Mouse (Mus musculus) layer of hippocampus, postnatal 25 days (tissue): ENCODE measurements around the gene Akt2. TPM values are rescaled to one million over a fixed set of nuclear protein-coding genes. Genes with fewer than 3 reads are reported as not detected.
"Not testable (repeated sequence)": the region's sequence is repeated elsewhere in the genome, so short reads cannot be mapped to it uniquely, and the experiment has no call there.

ENCODE experiments used
- DNase-seq, 2 experiments: peaks; one replicate each; pipeline ENCODE4 v3.0.0; 2022; ENCODE audit warnings: mixed read lengths in 2 of 2, low spot score in 1 of 2; ENCODE audit errors: extremely low spot score in 1 of 2
- total RNA-seq, 2 experiments: library from RNA; stranded (reverse); gene quantifications; 2 replicates each; pipeline ENCODE4 v1.2.3; 2021

Gene Akt2
- total RNA-seq, 2 experiments from 2014 or later = 93.8 to 122 TPM

DNA sequence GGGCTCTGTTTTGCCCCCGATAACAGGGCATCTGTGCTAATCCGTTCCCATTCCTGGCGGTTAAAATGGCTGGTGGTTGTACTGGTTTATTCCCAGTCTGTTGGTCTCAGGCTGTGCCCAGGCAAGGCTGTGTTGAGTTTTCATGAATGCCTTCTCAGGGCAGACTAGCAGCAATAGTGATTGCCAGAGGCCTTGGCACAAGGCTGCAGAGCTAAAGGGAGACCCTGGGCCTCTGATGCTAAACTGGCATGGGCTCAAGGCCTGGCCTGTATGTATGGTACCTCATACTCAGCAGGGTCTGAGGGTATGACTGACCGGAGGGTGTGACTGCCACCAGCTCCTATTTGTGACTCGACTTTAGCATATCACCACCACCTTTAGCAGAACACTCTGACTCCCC lies 19.5 kb downstream of the Akt2 start:
- no peak for DNase-seq

DNA sequence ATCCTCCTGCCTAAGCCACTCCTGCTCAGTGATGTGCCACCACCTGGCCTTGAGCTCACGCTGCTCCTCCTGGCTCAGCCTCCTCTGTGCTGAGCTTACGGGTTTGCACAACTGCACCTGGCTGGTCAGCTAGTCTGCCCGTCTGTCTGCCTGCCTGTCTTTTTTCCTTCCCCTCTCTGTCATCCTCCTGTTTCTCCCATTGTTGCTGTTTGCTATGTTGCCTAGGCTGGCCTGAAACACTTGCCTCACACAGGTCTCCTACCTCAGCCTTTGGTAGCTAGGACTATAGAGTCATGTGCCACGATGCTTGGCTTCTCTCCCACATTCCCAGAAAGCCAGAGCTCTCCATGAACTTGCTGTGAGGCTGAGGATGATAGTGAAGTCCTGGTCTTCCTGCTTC lies 21.6 kb downstream of the Akt2 start:
- DNase-seq = no peak

DNA sequence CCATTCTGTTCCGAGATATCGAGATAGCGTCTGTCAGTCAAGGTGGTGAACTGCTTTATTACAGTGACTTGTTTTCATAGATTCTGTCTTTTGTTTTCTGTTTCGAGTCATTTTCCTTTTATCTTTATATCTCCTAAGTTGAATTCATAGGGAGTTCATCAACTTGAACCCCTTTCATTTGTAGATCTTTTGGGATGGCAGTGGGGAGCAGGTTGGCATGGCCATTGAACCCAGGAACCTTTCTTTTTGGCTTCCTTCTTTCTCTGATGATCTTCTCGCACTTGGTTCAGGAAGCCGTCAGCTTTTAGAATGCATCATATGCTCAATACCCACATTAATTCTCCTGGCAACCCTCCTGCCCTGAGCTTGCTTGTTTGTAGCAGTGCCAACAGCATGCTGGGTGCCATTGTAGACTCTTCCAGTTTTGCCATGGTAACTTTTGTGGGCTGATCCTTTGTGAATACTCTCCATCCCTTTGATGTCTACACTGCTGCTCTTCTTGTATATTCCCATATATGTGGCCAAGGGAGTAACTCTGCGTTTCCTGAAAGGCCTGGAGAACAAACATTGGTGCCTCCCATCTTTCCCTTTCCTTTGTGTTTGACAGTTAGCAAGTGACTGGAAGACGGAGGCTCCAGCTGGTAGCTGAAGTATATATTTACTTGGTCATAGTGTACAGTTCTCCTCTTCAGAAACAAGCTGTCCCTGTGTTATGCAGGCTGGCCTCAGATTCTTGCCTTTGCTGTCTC lies 22.6 kb downstream of the Akt2 start:
- peak in 1 of 2 experiments; percentile 26 for DNase-seq

DNA sequence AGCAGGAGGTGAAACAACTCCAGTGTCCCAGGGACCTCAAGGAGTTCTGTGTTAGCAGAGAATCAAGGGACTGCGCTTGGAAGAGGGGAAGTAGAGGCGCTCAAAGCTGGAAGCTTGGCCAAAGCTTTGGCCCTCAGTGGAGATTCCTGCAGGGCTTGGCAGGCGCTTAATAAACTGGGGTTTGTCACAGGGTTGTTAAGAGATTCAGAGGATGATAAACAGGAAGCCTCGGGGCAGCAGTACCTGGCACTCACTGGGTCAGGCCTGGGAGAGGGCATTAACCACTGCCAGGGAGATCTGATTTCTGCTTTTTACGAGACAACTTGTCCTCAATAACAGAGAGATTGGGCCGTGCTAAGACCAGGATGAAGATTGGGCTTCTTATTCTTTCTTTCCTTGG lies 29.7 kb downstream of the Akt2 start:
- DNase-seq = no peak

DNA sequence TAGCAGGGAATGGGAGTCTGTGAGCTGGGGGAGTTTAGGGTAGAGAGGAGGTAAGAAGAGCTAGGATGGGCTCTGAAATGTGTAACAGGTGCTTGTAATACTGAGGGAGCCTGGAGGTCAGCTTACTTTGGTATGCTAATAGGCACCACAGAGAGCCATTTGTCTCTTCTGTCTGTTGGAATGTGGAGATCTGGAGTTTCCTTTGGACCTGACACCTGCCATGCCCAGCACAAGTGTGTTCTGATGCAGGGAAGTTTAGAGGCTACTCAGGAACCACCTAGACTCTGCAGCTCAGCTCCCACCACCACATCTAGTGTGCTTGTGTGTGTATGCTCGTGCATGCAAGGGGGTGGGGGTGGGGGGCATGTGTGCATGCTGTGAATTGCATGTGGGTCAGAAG lies 30.9 kb downstream of the Akt2 start:
- no peak for DNase-seq

DNA sequence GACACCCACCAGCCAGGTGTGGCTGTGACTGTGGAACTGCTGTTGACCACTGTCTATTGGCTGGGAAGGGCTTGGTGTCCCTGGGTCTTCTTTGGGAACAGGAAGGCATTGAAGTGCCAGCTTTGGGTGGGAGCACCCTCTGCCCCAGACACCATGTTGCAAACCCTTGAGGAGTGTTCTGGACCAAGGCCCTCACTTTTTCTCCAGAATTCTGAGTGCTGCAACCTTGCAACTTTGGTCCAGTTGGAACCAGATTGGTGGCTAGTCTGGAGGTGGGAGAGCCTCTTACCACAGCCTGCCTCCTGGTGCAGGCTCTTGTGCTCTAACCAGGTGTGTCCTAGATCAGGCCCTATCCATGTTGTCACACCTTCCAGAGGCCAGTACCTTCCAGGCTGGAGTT lies 33.6 kb downstream of the Akt2 start:
- no peak for DNase-seq

DNA sequence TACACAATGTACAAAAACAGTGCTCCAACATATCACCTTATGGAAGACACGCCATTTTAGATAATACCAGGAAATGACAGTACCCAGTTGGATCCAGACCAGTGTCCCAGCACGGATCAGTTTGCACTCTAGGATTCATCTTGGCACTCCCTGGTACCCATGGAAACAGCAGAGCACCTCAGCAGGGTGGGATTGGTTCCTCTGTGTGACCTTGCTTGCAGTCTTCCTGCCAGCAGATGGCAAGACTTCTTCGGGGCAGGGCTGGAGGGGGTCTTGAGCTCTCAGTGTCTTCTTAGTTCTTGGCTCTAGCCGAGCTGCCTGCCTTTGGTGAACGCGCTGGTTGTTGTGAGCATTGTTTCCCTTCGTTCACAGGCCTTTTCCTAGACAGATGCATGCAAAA lies 36.4 kb downstream of the Akt2 start:
- DNase-seq = no peak

DNA sequence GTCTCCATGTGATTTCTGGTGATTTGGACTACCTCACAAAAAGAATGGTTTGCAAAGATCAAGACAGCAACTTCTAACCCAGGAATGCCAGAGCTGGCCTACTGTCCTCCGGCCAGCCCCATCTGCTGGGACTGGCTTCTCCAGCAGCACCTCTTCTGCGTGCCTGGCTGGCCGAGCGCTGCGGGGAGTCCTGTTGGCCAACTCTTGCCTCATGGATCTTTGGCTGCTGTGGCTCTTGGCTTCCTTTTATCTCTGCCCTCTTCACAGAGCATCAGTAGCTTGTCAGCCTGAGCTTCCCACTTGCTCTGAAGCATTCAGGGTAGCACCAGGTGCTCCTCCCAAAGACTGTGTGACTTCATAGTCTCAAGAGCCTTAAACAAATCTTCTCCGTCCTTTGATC lies 36.8 kb downstream of the Akt2 start:
- DNase-seq = no peak

DNA sequence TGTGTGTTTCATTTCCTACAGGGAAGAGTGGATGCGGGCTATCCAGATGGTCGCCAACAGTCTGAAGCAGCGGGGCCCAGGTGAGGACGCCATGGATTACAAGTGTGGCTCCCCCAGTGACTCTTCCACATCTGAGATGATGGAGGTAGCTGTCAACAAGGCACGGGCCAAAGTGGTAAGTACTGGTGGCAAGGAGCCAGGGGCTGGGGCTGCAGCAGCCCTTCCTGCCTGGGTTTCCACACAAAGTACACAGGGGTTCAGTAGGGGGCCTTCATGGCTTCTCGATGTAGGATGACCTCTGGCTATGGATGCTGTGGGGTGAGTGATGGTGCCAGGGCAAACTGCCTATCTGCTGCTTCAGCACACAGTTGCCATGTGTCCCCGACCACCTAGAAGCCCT lies 37.5 kb downstream of the Akt2 start:
- DNase-seq = not testable (repeated sequence)

DNA sequence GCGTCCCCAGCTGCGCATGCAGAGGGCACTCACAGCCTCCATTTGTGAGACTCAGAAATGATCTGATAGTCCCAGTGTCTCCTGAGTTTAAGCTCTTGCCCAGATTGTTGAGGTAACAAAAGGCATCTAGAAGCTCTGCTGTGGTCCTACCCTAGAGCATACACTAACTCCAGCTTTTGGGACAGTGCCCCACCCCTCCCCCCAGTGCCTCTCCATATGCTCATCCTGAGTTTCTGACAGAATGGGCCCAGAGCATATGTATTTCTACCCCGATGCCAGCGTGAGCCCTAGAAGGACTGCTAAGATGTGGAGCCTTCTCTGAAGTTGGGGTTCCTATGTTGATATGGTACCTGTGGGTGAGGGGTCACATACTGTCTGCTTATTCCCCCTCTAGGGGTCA lies 40.1 kb downstream of the Akt2 start:
- DNase-seq = no peak

DNA sequence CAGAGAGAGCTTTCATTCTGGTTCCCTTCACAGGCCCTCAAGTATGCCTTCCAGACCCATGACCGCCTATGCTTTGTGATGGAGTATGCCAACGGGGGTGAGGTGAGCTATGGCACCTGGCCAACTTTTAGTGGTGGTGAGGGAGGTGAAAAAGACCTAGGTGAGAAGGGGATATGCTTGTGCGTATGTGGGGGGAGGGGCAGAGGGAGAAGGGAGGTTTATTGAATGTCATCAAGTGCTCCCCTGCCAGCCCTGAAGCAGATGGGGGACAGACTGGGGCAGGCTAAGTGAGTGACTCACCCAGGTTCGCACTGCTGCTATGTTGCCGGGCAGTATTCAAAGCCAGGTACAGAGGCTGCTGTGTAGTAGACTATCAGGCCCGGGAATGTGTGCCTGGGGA lies 41.8 kb downstream of the Akt2 start:
- no peak for DNase-seq

DNA sequence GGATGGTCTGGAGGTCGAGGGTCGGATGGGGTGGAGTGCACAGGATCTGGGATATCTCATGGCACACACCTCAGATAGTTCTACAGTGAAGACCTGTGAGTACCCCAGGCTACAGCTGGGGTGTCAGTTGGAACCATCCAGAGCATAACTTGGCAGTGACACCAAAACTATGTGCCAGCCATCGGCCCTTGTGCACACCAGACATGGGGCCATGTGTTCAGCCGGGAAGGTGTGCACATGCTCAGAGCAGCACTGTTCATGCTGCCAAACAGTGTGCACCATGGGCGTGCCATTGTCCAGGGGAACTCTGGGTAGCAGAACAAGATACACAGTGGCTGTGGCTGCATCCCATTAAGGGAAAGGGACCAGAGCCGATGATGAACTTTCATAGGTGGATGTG lies 43.3 kb downstream of the Akt2 start:
- no peak for DNase-seq

DNA sequence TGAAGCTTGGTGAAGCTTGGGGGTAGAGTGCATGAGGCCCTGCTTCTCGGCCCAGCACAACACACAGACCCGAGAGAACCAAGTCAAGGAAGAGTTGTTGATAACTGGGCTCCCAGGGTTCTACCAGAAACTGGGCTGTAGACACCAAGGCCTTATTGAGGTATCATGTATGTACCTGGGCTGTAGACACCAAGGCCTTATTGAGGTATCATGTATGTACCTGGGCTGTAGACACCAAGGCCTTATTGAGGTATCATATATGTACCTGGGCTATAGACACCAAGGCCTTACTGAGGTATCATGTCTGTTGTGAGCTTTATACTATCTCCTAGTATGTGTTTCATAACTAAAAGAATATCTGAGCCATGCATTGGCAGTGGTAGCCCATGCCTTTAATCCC lies 43.7 kb downstream of the Akt2 start:
- DNase-seq = not testable (repeated sequence)

DNA sequence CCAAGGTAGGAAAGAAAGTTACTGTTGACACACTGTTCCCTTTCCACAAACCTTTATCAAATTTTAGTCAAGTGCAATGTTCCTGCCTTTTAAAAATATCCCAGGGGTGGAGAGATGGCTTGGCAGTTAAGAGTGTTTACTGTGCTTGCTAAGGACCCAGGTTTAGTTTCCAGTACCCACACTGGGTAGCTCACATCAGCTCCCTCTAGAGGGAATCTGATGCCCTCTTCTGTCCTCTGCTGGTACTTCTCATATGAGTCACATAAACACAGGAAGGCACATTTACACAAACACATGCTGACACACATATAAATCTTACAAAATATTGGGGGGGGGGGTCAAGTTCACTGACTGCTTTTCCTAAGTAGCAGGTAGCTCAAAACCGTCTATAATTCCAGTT lies 53.1 kb downstream of the Akt2 start:
- DNase-seq = no peak

DNA sequence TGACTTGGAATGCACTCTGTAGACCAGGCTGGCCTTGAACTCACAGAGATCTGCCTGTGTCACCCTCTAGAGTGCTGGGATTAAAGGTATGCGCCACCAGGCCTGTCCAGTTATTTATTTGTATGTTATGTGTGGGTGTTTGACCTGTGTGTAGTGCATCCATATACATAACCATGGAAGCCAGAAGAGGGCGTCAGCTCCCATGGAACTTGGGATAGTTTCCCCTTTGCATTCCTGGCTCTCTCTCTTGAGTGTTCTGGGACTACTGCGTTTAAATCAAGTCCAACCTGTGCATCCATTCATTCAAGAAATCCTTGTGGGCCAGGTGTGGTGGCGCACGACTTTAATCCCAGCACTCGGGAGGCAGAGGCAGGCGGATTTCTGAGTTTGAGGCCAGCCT lies 55.2 kb downstream of the Akt2 start:
- DNase-seq = no peak

DNA sequence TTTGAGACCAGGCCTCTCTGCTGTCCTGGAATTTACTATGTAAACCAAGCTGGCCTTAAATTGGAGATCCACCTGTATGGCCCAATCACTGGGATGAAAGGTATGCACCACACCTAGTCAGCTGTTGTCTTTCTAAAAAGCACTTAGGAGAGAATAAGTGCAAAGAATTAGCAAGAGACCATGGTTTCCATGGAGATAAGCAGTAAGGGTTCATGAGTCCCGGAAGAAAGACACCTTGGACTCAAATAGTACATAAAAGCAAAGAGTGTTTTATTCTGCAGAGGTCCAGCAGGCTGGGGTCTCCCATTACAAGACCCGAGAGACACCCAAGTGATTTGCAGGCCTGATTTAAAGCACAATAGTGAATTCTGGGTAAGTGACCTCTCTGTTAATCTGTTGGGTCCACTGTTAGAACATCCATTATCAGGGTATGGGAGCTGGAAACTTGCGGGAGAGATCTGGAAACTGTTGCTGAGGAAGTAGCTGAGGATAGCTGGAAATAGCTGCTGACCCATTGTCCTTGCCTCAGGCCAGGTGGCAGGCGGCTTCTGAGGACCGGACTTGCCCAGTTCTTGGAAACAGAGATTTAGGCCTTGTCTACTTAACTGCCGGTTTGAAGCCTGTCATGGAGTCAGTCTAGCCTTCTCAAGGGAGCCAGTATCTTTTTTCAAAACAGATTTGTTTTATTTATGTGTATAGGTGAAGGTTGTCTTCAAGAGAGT lies 56.1 kb downstream of the Akt2 start:
- no peak for DNase-seq

DNA sequence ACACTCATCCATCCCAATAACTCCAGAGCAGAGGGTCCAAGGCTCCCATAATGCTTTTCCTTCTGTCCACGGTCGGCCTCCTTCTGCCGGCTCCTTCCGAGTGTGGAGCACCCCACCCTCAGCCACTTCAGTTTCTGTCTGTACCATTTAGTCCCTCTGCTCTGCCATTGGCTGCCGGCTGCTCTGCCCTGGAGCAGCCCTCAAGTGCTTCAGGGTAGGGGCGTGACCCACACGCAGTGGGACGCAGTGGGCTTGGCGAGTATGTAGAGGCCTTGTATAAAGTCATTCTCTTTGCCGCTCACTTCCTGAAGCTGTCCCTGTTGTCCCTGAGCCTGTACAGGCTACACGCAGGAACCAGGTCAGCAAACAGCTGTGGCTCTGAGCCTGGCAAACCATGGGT lies 58.4 kb downstream of the Akt2 start:
- DNase-seq = no peak

DNA sequence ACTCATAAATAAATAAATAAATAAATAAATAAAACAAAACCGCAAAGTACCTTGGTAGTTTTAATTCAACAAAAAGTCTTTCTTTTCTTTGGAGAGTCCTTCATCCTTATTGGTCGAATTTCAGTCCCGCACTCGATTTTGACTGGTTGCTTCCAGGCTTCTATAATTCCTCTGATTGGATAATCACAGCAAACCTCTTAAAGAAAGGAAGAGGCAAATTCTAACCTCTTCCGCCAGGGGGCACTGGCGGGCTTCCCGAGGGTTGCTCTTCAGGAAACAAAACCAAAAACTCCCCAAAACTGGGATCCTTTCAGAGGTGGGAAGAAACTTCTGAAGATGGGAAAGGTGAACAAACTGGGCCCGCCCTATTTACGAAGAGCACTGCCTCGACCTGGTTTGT lies 59.6 kb downstream of the Akt2 start:
- peak; percentile 51 to 77 for DNase-seq

DNA sequence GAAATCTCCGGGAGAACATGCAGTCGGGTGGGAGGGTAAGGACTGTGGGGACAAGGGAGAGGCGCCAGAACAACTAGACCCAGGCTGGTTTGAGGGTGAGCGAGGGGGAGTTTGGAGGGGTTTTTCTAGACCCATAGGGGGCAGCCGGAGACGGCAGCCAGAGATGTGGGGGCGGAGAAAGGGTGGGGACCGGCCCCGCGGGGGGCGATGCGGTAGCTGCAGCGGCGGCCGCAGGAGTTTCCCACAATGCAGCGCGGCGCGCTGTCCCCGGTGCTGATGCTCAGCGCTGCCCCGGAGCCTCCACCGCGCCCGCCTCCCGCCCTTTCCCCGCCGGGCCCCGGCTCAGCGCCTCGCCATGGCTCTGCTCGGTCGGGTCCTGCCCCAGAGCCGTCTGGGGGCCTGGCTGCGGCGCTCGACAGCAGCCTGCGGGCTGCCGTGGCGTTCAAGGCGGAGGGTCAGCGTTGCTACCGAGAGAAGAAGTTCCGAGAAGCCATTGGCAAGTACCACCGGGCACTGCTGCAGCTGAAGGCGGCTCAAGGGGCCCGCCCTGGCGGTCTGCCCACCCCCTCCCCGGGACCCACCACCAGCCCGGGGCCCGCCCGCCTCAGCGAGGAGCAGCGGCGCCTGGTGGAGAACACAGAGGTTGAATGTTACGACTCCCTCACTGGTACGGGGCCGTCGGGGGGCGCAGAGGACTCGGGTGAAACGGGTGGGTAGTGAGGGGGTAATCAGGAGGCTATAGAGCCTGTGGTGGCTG lies 62.5 kb downstream of the Akt2 start, which contains the start of gene Ttc9b:
Gene Ttc9b (plus strand): TSS at position 235 of the 757 bp plus-strand sequence.
- DNase-seq = peak; percentile 65 to 76

DNA sequence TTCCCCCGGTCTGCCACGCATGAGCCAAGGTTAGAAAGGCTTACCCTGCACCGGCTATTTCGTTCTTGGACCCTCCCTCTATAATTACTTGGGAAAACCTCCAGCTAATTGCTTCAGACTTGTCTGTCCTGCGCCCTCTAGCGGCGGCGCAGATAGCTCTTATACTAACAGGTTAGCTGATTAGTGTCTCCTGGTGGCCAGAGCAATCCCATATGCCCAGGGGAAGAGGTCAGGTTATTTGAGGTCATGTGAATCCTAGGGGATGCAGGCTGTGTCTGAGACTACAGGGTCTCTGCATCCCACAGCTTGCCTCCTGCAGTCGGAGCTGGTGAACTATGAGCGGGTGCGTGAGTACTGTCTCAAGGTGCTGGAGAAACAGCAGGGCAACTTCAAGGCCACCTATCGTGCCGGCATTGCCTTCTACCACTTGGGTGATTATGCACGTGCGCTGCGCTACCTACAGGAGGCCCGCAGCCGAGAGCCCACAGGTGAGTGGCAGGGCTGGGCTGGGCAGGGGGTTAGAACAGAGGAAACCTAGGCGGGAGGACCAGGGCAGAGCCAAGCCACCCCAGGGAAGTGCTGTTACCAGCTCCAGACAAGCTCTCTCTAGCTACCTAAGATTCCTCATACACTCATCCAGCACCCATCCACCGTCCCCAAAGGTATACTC lies 63.4 kb downstream of the Akt2 start:
- peak; percentile 55 to 64 for DNase-seq

DNA sequence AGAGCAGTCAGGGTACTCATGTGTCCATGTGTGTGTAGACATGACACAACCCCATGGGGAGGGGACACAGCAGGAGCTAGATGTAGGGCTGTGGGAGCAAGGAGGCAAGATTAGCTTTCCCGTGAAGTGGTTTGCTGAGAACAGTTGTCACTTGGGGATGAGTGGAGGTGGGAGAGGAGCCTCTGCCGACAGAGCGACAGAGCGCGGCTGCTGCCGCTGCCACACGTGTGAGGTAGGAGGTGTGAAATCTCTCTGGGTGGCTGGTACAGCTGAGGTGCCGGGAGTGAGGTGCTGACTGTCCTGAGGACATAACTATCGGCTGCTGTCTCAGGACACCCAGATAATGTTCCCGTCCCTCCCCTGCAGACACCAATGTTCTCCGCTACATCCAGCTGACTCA lies 64.2 kb downstream of the Akt2 start:
- no peak for DNase-seq
